Mouse (Mus musculus) gastrocnemius, adult 18-20 months (tissue): ENCODE measurements at regions not wholly inside any gene's neighbourhood (a gene's known extent, or its start where the extent isn't known, plus 50 kb on each side); places are given as distances from the start of the nearest gene placed in this dataset.
"Not testable (repeated sequence)": the region's sequence is repeated elsewhere in the genome, so short reads cannot be mapped to it uniquely, and the experiment has no call there.

Experiments
- DNase-seq: peaks from one replicate; pipeline ENCODE4 v3.0.0; 2021; ENCODE audit warnings: low spot score

DNA sequence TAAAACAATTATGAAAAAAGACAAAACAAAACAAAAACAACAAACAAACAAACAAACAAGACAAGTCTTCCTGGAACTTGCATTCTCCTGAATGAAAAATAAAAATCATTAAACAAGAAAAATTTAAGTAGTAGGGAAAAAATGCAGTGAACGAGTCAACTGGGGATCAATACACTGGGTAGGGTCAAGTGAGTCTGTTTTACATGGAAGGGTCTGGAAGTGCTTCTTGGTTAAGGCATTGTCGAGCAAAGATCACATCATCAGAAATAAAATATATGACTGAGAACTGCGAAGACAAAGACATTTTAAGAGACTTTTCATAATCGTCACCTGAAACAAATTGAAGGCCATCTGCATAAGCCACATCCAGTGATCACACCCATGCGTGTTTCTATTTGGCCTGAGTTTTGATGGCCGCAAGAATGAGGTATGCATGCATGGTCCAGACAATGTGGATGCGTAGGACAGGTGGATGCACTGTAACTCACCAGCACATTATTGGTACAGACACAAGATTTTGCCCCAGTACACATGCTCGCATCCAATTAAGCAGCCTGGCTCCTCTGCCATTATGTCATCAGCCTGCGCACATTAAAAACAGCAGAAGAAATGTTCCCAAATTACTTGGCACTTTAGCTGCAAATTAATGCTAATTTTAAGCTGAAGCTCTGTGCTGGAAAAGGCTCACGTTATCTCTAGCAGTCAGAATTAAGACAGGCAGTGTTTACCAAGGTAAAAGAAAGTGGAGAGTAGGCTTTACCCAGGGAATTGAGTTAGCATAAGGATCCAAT lies 475.3 kb downstream of the Lmo7 start:
- no peak for DNase-seq

DNA sequence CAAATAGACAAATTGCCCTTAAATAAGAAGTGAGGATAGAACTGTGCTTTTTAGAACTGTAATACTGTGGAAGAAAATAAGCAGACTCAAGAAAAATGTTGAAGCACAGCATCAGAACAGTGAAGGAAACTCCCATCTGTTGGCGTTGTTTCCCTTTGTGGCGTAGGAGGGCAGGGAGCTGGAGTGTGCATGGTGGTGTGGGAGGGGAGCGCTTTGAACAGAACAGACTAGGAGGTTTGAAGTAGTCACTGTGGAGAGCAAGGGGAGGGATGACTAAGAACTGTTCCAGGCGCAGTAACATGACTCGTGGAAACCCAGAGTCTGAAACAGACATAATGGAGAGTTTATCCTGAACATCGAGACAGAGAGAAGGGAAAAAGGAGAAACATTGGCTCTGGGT lies 469.7 kb downstream of the Lmo7 start:
- no peak for DNase-seq

DNA sequence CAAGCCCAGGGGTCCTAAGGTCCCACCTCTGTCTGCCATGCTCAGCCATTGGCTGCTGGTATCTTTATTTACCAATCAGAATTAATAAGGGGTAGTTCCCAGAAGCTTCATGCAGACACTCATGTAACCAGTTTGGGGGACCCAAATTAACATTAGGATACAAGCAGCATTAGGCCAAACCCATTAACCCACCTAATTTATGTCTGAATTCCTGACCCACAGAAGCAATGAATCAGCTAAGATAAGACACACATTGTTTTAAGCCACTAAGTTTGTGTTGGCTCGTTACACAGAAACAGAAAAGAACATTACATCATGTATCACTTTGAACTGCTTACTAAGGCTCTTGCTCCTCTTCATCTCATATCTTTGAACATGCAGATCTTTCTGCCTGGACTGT lies 461.0 kb downstream of the Lmo7 start:
- no peak for DNase-seq

DNA sequence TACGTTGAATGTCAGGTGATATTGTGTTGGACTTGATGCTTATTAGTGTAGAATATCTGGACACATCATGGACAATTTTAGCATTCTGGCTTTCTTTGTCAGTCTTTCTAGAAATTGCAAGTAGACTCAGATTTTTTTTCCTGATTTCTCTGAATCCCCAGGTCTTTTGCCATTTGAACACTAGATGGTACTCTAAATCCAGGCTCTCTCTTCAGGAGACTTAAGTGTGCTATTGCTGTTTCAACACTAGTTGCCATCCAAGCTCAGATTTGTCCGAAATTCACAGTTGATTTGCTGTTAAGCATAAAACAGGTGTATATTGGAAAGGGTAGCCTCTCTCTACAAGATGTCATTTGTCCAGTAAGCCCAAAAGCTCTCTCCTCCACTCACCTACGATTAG lies 451.5 kb downstream of the Lmo7 start:
- DNase-seq = no peak

DNA sequence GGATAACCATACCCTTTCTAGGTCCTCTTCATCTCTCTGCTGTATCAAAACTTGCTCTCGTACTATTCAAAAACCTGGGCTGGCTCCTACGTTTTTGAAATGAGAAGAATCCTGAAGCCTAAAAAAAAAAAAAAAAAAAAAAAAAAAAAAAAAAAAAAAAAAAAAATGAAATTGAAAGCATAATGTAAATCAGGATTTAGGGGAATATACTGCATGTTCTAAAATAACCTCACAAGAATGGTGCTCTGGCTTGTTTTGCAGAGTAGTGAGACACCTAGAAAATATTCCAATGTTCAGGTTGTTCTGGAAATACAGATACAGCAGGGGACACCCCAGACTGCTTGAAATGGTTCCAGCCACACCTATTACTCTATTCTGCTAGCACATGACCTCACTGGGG lies 442.0 kb downstream of the Lmo7 start:
- DNase-seq = no peak

DNA sequence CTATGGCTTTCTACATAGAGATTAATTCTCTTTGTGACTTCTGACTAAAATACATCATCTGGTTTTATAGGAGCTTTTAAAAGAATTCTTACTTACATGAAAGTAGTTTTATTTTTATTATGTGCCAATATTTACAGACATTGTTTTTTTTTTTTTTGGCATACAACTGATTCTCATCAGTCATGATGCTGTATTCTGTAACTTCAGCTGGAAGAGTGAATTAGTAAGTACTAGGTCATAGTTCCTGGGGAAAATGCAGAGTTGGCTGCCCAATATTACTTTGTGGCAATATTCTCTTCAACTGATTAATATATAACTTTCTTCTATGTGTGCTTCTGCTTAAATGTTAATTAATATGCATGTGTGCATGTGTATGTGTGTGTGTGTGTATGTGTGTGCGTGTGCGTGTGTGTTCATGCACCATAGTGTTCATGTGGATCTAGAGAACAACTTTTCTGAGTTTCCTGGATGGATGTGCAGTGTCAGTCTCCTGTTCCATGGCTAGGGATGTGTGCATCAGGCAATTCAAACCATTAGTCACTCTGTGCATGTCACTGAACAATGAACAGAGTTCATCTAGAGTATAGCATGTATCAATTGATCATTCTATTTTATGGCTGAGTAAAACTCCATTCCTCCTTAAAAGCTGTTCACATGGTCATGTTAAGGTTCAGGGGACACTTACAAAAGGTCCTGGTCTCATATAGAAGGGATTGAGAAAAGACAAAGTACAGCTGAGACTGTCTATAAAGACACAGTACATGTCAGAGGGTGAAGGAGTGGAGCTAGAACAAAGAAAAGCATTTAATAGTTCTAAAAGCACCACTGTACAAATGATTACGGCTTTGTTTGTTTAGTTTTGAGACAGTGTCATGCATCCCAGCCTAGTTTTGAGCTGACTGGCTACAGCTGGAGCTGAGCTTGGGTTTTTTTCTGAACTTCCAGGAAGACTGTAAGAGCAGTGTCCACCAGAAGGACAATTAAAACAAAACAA lies 431.8 kb downstream of the Lmo7 start:
- no peak for DNase-seq

DNA sequence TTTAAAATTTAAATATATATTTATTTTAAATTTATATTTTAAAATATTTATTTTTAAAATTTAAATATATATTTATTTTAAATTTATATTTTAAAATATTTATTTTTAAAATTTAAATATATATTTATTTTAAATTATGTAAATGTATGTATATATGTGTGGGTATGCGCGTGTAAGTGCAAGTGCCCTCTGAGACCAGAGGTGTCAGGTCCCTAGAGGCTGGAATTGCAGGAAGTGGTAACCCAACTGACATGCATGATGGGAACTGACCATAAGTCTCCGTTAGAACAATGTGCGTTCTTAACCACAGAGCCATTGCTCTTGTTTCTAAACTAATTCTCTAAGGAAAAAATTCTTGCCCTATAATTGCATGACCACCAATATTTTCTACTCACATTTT lies 420.7 kb downstream of the Lmo7 start:
- DNase-seq = not testable (repeated sequence)

DNA sequence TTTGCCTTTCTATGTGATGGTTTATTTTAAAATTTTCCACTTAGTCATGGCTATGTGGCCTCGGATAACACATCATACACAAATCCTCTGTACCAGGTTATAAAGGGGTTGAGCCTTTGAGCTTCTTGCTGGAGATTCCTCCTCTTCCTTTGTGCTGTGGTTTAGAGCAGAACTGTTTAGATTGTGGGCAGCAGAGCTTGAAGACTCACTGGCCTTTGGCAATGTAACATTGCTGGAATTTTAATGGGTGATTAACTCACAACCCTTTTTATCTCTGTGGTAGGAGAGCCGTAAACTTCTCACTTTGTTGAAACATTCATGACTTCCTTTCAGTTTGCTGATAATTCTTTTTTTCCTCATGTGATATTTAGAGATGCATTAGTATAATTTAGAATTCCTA lies 413.0 kb downstream of the Lmo7 start:
- DNase-seq = no peak

DNA sequence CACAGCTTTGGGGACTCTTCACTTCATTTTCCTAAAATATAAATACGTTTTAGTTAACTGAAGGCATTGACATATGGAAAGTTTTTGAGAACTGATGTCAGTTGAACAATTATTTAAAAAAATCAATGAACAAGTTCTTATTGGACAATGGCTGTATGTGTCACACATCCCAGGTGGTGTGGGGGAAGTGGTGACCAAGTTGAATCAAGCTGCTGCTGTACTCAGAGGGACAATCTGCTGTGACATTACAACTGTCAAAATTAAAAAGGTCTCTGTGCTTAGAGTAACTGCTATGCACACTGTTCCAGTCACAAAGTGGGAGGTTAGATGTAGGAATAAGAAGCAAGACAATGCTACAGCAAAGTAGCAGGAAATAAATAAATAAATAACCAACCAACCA lies 409.2 kb downstream of the Lmo7 start:
- no peak for DNase-seq

DNA sequence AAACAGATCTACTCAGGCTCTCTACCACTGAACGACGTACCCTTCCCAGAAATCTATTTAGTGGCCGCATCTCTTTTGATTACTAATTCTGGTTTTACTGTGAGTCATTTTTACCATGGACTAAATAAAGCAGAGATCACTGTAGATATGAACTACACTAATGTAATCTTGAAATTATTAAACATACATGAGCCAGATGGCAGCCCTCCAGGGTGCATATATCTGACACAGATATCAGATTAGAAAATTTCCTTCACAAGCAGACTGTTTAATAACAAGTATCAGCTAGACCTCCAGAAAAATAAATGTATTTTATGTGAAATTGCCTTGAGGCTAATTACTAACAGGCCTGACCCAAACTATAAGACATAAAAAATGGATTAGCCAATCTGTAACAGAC lies 388.4 kb downstream of the Lmo7 start:
- no peak for DNase-seq

DNA sequence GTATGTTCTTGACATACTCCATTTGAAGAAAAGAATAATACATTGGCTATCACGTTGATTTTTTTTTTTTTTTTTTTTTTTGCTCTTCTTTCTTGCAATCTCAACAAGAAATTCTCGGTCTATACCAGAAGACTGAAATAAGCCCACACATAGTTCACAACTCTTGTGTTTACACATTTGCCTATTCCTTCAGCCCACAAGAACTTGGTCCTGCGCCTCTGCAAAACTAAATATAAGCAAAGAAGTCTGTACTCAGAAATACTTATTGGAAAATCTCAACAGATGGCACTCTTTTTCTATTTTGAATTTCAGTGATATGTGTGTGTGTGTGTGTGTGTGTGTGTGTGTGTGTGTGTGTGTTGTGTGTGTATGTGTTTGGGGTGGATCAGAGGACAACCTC lies 376.4 kb downstream of the Lmo7 start:
- DNase-seq = no peak

DNA sequence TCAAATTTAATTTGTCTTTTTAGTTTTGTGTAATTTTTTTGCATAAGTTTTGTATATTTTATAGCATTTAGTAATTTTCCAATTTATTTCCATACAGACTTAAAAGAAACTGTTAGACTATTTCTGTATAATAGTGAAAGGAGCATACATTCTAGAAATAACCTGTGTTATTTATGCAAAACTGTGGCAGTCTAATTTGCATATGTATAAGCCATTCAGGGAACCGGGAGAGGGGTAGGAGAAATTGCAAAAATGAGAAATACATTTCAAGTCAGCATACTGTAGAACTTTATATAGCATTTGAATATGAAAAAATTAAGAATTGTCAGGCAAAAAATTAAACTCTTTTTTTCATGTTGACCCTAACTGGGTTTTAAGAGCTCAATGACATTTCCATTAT lies 364.3 kb downstream of the Lmo7 start:
- no peak for DNase-seq

DNA sequence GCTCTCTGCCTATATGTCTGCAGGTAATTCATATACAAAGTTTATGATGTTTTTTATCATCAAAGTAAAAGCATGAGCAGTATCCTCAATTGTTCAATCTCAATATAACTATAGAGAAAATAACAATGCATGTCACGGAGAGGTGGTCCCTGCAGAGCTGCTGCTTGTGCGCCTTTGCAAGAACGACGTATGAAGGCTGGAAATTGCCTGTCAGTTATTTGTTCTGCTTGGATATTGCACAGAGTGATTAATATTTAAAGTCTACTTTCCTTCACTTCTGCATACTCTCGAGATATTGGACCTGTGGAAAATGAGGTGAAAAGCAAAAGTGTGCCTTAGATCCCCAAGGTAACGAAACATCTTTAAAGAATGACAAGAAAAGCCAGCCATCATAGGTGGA lies 362.8 kb downstream of the Lmo7 start:
- no peak for DNase-seq

DNA sequence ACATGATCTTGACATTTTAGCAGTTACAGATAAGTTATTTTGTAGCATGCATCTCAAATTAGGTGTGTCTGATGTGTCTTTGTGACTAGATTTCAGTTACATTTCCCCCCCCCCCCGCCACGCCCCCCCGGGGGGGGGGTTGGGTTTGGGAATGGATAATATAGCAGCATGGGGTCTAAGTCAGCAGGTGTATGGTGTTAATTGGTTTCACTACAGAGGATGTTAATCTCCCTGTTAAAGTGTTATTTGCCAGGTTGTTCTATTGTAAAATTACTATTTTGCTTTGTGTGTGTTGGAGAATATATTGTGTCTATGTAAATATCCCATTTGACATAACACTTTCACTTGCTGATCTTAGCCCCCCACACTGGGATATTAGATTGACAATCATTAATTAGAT lies 319.2 kb downstream of the Lmo7 start:
- no peak for DNase-seq

DNA sequence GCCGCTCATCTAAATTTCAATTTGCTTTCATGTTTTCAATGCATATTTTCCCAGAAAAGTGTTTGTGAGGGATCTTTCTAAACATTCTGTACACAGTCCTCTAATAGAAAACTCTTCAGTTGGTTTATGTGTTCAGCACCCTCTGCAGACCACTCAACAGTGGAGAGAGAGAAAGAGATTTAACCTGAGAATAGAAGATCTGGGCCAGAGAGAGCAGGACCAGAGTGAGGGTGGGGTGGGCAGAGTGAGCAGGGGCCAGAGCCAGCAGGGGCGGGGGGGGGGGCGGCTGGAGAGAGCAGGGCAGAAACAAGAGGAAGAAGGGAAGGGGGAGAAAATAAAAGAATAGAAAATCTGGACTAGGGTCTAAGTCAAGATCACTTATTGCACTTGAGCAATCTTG lies 318.7 kb downstream of the Lmo7 start:
- no peak for DNase-seq

DNA sequence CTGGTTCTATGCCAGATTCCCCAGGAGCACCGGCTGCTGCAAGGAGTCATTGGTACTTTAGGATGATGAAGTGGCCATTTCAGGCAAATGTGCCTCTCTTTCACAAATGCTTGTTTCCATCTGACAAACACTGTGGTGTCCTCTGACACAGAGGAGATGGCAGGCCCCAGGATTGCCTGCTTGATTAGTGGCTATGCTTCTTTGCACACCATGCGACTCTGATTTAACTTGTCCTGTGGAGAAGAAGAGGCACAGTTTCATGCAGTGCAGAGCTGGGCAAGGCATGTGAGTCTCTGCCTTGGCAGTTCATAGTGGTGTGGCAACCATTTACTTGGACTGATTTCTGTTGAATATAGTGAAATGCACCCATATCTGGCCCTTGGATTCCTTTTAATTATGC lies 308.4 kb downstream of the Lmo7 start:
- no peak for DNase-seq

DNA sequence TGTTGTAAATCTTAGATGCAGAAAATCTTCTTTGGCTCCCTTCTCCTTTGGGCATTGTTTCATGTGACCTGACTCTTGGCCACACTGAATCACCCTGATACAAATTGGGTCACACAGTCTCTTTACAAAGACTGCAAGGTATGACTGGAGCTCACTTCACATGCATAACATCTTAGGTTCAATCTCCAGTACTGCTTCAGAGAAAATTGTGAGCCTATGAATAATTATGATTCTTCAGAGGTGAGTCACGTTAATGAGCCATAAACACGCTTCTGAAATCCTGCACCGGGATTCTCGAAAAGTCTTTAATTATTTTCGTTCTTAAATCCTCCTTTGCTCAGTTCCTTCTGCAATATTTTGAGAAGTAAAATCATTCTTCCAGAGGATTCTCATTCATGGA lies 307.7 kb downstream of the Lmo7 start:
- DNase-seq = no peak

DNA sequence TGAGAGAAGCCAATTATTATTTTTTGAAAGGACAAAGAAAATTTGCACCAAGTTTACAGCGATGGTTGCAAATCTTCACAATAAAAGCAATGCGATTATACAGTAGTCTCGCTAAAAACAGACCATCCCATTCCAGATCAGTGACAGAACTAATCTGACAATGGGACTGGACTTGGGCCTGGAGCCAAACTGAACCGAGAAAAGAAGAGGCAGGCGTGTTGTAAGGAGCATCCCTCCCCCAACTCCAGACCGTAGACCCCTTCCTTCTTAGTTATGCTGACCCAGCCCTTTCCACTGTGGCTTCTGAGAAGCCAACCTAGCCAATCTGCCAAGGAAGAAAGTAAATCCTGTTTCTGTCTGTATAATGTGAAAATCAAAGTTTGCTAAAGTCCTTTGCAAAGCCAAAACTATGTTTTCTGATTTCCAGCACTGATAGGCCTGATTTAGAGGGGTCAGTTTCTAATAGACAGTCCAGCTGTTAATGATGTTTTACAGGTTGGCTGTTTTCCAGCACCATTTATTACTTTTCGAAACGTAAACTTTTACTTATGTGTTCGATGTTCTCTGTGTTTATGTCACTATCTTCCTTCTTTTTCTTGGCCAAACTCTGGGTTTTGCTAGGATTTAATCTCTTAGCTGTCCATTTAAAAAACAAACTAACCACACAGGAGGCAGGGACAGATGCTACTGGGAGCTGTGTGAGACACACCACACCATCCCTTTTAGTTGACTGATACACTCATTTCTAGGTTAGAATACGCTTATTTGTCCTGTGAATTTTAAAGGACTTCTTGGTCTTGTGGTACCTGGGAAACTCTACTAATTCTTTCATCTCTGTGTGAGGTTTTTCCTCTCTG lies 301.5 kb downstream of the Lmo7 start:
- DNase-seq = no peak

DNA sequence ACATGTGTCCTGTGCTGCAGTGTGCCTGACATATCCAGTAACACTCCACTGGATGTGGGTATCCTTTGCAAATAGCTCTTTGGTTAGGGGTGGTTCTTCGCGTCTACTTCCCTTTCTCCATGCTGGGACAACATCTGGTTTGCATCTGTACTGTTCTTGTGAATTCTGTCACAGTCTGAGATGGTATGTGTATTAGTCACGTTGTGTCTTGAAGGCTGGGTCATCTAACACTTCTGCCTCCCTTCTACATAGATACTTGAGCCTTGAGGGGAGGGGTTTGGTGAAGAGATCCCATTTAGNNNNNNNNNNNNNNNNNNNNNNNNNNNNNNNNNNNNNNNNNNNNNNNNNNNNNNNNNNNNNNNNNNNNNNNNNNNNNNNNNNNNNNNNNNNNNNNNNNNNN lies 294.9 kb downstream of the Lmo7 start:
- DNase-seq = no peak

DNA sequence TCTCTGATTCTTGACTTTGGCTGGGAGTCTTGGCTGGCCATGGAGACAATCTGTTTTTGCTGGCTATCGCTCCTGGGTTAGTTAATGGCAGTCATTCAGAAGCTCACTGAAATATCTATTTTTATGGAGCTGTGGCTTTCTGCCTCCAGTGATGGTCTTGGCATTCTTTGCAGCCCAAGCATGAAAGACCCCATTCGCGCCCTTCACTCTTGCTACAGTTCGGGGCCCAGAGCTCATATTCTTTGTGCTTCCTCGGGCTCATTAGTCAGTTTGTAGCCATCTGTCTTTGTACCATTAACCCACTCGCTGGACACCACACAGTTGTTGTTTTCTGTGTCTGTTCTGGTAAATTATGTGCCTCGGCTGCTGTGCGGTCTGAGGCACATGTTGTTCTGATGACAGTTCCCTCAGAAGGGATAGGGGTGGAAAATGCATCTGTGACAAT lies 290.4 kb downstream of the Lmo7 start:
- DNase-seq = peak; percentile 13

DNA sequence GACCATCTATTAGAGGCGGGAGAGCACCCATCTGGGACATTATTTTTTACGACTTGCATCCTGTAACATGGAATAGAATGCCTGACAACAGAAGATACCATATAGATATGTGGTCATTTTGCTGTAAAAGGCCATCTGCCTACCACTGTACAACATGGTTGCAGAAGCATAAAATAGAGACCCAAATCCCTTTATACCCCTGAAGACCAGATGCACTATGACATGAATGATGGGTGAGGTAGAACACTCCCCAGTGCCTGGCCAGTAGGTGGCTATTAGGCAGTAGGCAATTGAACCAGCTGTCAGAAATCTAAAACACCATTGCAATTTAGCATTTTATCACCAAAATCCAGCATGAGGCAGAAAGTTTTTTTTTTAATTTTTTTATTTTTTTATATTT lies 289.6 kb downstream of the Lmo7 start:
- no peak for DNase-seq

DNA sequence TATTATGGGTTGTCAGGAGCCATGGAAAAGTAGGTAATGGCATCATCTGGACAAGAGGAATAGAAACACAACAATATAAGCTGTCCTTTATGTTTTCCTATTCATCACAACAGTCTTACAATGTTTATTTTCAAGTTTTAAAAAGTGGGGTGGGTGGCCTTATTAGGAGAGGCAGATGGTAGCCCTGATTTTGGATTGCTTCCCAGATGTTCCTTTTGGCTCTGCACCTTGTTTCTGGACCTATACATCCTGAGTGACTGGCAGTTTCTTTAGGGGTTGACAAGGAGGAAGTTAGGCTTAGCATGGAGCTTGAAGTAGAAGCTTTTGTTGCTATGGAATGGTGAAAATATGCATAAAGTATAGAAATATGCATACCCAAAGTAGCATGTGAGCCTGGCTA lies 286.8 kb downstream of the Lmo7 start:
- DNase-seq = no peak
